Mouse (Mus musculus): ENCODE measurements at regions not wholly inside any gene's neighbourhood (a gene's known extent, or its start where the extent isn't known, plus 50 kb on each side); places are given as distances from the start of the nearest gene placed in this dataset.

GRCm38 (mm10) chr7:71648314-71648713 lies 297.0 kb upstream of the Gm10295 start:
- no peak for DNase-seq

GRCm38 (mm10) chr7:71646944-71647343 lies 295.7 kb upstream of the Gm10295 start:
- DNase-seq, result no peak

GRCm38 (mm10) chr7:71623048-71623447 lies 271.8 kb upstream of the Gm10295 start:
- no peak for DNase-seq

GRCm38 (mm10) chr7:71603159-71603558 lies 251.9 kb upstream of the Gm10295 start:
- DNase-seq, result no peak

GRCm38 (mm10) chr7:71596780-71597179 lies 245.5 kb upstream of the Gm10295 start:
- no peak for DNase-seq

GRCm38 (mm10) chr7:71587626-71588025 lies 236.3 kb upstream of the Gm10295 start:
- no peak for DNase-seq

GRCm38 (mm10) chr7:71583443-71584055 lies 232.3 kb upstream of the Gm10295 start:
- DNase-seq, result no peak

- no peak for DNase-seq
These were observed 230.5 kb upstream of the Gm10295 start for GRCm38 (mm10) chr7:71581746-71582145.

GRCm38 (mm10) chr7:71560296-71560936 lies 209.1 kb upstream of the Gm10295 start:
- no peak for DNase-seq

- no peak for DNase-seq
These were observed 205.2 kb upstream of the Gm10295 start for GRCm38 (mm10) chr7:71556473-71556872.

GRCm38 (mm10) chr7:71555476-71555875 lies 204.2 kb upstream of the Gm10295 start:
- no peak for DNase-seq

- no peak for DNase-seq
These were observed 195.4 kb upstream of the Gm10295 start for GRCm38 (mm10) chr7:71546606-71547213.

GRCm38 (mm10) chr7:71541467-71541866 lies 190.2 kb upstream of the Gm10295 start:
- no peak for DNase-seq

GRCm38 (mm10) chr7:71533109-71533508 lies 181.8 kb upstream of the Gm10295 start:
- no peak for DNase-seq

GRCm38 (mm10) chr7:71531496-71531895 lies 180.2 kb upstream of the Gm10295 start:
- DNase-seq, result no peak

GRCm38 (mm10) chr7:71530922-71531321 lies 179.6 kb upstream of the Gm10295 start:
- DNase-seq, result no peak

- no peak for DNase-seq
These were observed 174.9 kb upstream of the Gm10295 start for GRCm38 (mm10) chr7:71526152-71526551.

- DNase-seq, result no peak
These were observed 173.4 kb upstream of the Gm10295 start for GRCm38 (mm10) chr7:71524577-71525126.

- no peak for DNase-seq
These were observed 172.8 kb upstream of the Gm10295 start for GRCm38 (mm10) chr7:71524119-71524518.

- no peak for DNase-seq
These were observed 156.1 kb upstream of the Gm10295 start for GRCm38 (mm10) chr7:71507379-71507778.

GRCm38 (mm10) chr7:71500719-71501118 lies 149.4 kb upstream of the Gm10295 start:
- no peak for DNase-seq

GRCm38 (mm10) chr7:71498123-71498522 lies 146.8 kb upstream of the Gm10295 start:
- no peak for DNase-seq

- DNase-seq, result no peak
These were observed 139.8 kb upstream of the Gm10295 start for GRCm38 (mm10) chr7:71491128-71491527.
